Mouse (Mus musculus) erythroblast, adult 5-6 weeks (primary cell): ENCODE measurements around the gene Dlx5. TPM values are rescaled to one million over a fixed set of nuclear protein-coding genes. Genes with fewer than 3 reads are reported as not detected.

Experiments used
- total RNA-seq, 2 experiments: library from RNA; stranded (forward) in 1 of 2; stranded (reverse) in 1 of 2; fragments of 150-400 nt in 1 of 2; fragments of 200-764, 138-1000 nt in 1 of 2; gene quantifications; 2 replicates each; pipeline versions ENCODE4 v1.2.3 to v1.2.4; 2015 to 2017; ENCODE audit warnings: low replicate concordance in 2 of 2

The Dlx5 gene
- total RNA-seq, 2 experiments from 2014 or later = not detected

Other genes with a start within 250 kb of the Dlx5 start
- not detected in 2 replicates for gene Dlx6, start 18.8 kb downstream of the Dlx5 start, total RNA-seq (2015; ENCODE audit: low replicate concordance)
- gene Dlx6, start 18.8 kb downstream of the Dlx5 start, total RNA-seq (2017; ENCODE audit: low replicate concordance) = not detected in 2 replicates
- gene Sdhaf3, start 73.9 kb upstream of the Dlx5 start, total RNA-seq (2015; ENCODE audit: low replicate concordance) = 0.63 TPM in 1 of 2 replicates, not detected in the other
- 0.70 TPM in 1 of 2 replicates, not detected in the other for gene Sdhaf3, start 73.9 kb upstream of the Dlx5 start, total RNA-seq (2017; ENCODE audit: low replicate concordance)